In genomic region chr13:41015829-41016634, GRCm38 (mm10) we compare ENCODE assay signal across 8 mouse cellular contexts. TPM values are rescaled to one million over a fixed set of nuclear protein-coding genes. Genes with fewer than 3 reads are reported as not detected.
DNase-seq lines count a peak whose midpoint lies in the region; ATAC-seq and TF ChIP-seq lines count a peak whose summit lies in the region.

Tmem14c (plus strand) TSS chr13:41016292.

- peak within 1 kb of the TSS; percentile 75 for H3K9ac ChIP-seq in kidney, embryonic 14.5 days (ENCODE audit: low read depth, low read length)
- H3K9ac ChIP-seq in limb, embryonic 15.5 days, result peak within 1 kb of the TSS; percentile 73

- DNase-seq in A20 (ENCODE audit: low read depth, low spot score), result peak; percentile 96
- peak; percentile 93 to 94 for DNase-seq in heart, adult 9 months (ENCODE audit: low spot score in 2 of 2)
- peak; percentile 79 to 87 for DNase-seq in monocyte, adult 2 months (ENCODE audit: low read depth in 1 of 2, low spot score in 2 of 2)
- peak; percentile 95 to 96 for DNase-seq in spleen, postnatal 36 days (ENCODE audit: low spot score in 2 of 2)

- H3K4me1 ChIP-seq in bone marrow macrophage, adult 2 months (ENCODE audit: control insufficient read depth, insufficient read depth, low read length), result peaks cover 31% of the 10 kb centered on the region
- 0 out of 2 replicates have a peak, but pooled peaks cover 5% of the 10 kb centered on the region for H3K4me1 ChIP-seq in embryonic fibroblast, embryonic 13.5 days (ENCODE audit: control insufficient read depth, insufficient read depth, low read length)
- peaks cover 9% of the 10 kb centered on the region for H3K4me1 ChIP-seq in kidney, embryonic 14.5 days (ENCODE audit: control insufficient read depth, insufficient read depth, low read length)
- H3K4me1 ChIP-seq in limb, embryonic 15.5 days, result peaks cover 17% of the 10 kb centered on the region

- peak; percentile 99 for ATAC-seq in kidney, embryonic 14.5 days (ENCODE audit: low FRiP score, low TSS enrichment)
- peak; percentile 98 for ATAC-seq in limb, embryonic 15.5 days (ENCODE audit: insufficient number of reproducible peaks, low FRiP score, low TSS enrichment, low read depth)

- WGBS in kidney, embryonic 14.5 days, result under 1% methylated on average over 43 of the region's 43 CpGs
- WGBS in limb, embryonic 15.5 days, result under 1% methylated on average over 43 of the region's 43 CpGs

- H3K27me3 ChIP-seq in kidney, embryonic 14.5 days (ENCODE audit: control insufficient read depth, insufficient read depth, low read length), result no peaks in the 10 kb centered on the region
- H3K27me3 ChIP-seq in limb, embryonic 15.5 days, result no peaks in the 10 kb centered on the region

- peak within 1 kb of the TSS; percentile 78 for H3K4me2 ChIP-seq in kidney, embryonic 14.5 days (replicated peaks; ENCODE audit: low read depth, low read length)
- H3K4me2 ChIP-seq in limb, embryonic 15.5 days, result peak within 1 kb of the TSS; percentile 69

- H3K9me3 ChIP-seq in kidney, embryonic 14.5 days (ENCODE audit: control insufficient read depth, low read length), result no peaks in the 10 kb centered on the region
- H3K9me3 ChIP-seq in limb, embryonic 15.5 days, result no peaks in the 10 kb centered on the region; the same call in 1 of the 2 replicates

- TF ChIP-seq CTCF in bone marrow macrophage, adult 2 months (IDR thresholded peaks at IDR 0.05; ENCODE audit: low read depth, low read length), result no peak
- TF ChIP-seq CTCF in embryonic fibroblast, embryonic 13.5 days (IDR thresholded peaks at IDR 0.05; ENCODE audit: borderline replicate concordance, insufficient read depth, low read length), result no peak

- peak within 1 kb of the TSS; percentile 75 for H3K4me3 ChIP-seq in bone marrow macrophage, adult 2 months (ENCODE audit: insufficient read depth, low read length)
- peak within 1 kb of the TSS; percentile 78 for H3K4me3 ChIP-seq in embryonic fibroblast, embryonic 13.5 days (ENCODE audit: insufficient read depth, low read length)
- H3K4me3 ChIP-seq in kidney, embryonic 14.5 days (ENCODE audit: low read length), result peak within 1 kb of the TSS; percentile 69
- H3K4me3 ChIP-seq in limb, embryonic 15.5 days, result peak within 1 kb of the TSS; percentile 64

- peak within 1 kb of the TSS; percentile 74 for H3K27ac ChIP-seq in bone marrow macrophage, adult 2 months (ENCODE audit: insufficient read depth, low read depth, low read length)
- peak within 1 kb of the TSS; percentile 79 for H3K27ac ChIP-seq in embryonic fibroblast, embryonic 13.5 days (ENCODE audit: insufficient read depth, low read length)
- peak within 1 kb of the TSS; percentile 94 for H3K27ac ChIP-seq in kidney, embryonic 14.5 days (ENCODE audit: low read depth, low read length)
- H3K27ac ChIP-seq in limb, embryonic 15.5 days, result peak within 1 kb of the TSS; percentile 90

- TF ChIP-seq POLR2A in bone marrow macrophage, adult 2 months (IDR thresholded peaks at IDR 0.05; ENCODE audit: borderline replicate concordance, low read depth, low read length), result 0 out of 2 replicates have a peak, but pooled peaks have one; percentile 52
- TF ChIP-seq POLR2A in embryonic fibroblast, embryonic 13.5 days (IDR thresholded peaks at IDR 0.05; ENCODE audit: low read depth, low read length), result peak; percentile 88

- peaks cover 44% of the 10 kb centered on the region for H3K36me3 ChIP-seq in kidney, embryonic 14.5 days (ENCODE audit: control insufficient read depth, insufficient read depth, low read length)
- peaks cover 54% of the 10 kb centered on the region for H3K36me3 ChIP-seq in limb, embryonic 15.5 days

RNA-seq across cellular contexts. Expression of gene Tmem14c, which starts in this region (rescaled TPM):
- 155 and 161 TPM in 2 replicates for polyA plus RNA-seq in bone marrow macrophage, adult 2 months (2012; ENCODE audit: insufficient read depth, insufficient read length, missing spikeins)
- polyA plus RNA-seq in embryonic fibroblast, embryonic 13.5 days (2011; ENCODE audit: insufficient read length, low read depth, missing spikeins), result 91.8 and 109 TPM in 2 replicates
- polyA plus RNA-seq in kidney, embryonic 14.5 days (2014; fragmentation: Nextera tagmentation; extraction: Ambion mirVana), result 225 and 231 TPM in 2 replicates
- polyA plus RNA-seq in limb, embryonic 15.5 days (2015; fragmentation: Nextera tagmentation; extraction: Ambion mirVana), result 189 and 196 TPM in 2 replicates

Comparison
In these comparisons a context has a peak if more than half of its experiments do, and no peak if none do; other contexts are left out.
1. Peak in every context shown above with its lines: DNase-seq, ATAC-seq, H3K4me3 ChIP-seq and H3K27ac ChIP-seq.